Mouse (Mus musculus) kidney, adult 2 months (tissue): Measurements from ENCODE around the gene Nat14. TPM values are rescaled to one million over a fixed set of nuclear protein-coding genes. Genes with fewer than 3 reads are reported as not detected.
A peak's percentile ranks its signal among the peaks of the same experiment; 100 is the strongest.

Source experiments
- DNase-seq: peaks from one replicate; pipeline ENCODE4 v3.0.0; 2021
- H3K27ac ChIP-seq: fragments of 200-500 bp; 2 replicates; pipeline ENCODE4 v1.5.1; 2012; ENCODE audit warnings: low read depth, low read length, control low read depth, inconsistent platforms; ENCODE audit not compliant: insufficient read depth
- H3K27me3 ChIP-seq: fragments of 200-500 bp; replicated peaks from 2 replicates; pipeline ENCODE4 v1.6.1; 2012; ENCODE audit warnings: mild to moderate bottlenecking, moderate library complexity, low read length, inconsistent platforms; ENCODE audit not compliant: control insufficient read depth, insufficient read depth
- H3K36me3 ChIP-seq: fragments of 200-500 bp; 2 replicates; pipeline ENCODE4 v1.6.1; 2012; ENCODE audit warnings: mild to moderate bottlenecking, moderate library complexity, low read length, inconsistent platforms; ENCODE audit not compliant: control insufficient read depth, insufficient read depth
- H3K4me1 ChIP-seq: fragments of 200-500 bp; 2 replicates; pipeline ENCODE4 v1.6.1; 2011; ENCODE audit warnings: low read length; ENCODE audit not compliant: control insufficient read depth, insufficient read depth
- H3K4me3 ChIP-seq: fragments of 200-500 bp; 2 replicates; pipeline ENCODE4 v1.5.1; 2011; ENCODE audit warnings: mild to moderate bottlenecking, low read depth, low read length, control low read depth; ENCODE audit not compliant: insufficient read depth
- CTCF ChIP-seq: fragments of 200-500 bp; conservative IDR thresholded peaks from 2 replicates; pipeline ENCODE4 v1.5.1; 2011; ENCODE audit warnings: low read depth, mild to moderate bottlenecking, control low read depth, low read length, moderate library complexity, mixed read lengths; ENCODE audit not compliant: insufficient read depth, insufficient read length
- POLR2A ChIP-seq: fragments of 200-500 bp; IDR thresholded peaks from one replicate; pipeline ENCODE4 v1.6.1; 2011; ENCODE audit warnings: low read depth, low read length, control low read depth
- WGBS: fragments of 180-500 bp; shearing (Covaris S2); methylation state at CpG from one replicate; pipeline ENCODE4 v1.1.7; 2018; 5-methylcytosine and 5-hydroxymethylcytosine counted together
- polyA plus RNA-seq: library from polyadenylated mRNA; depleted of rRNA; stranded (reverse); fragments of >200 nt; gene quantifications from 2 replicates; pipeline ENCODE4 v1.2.3, GENCODE M21; 2012

Nat14 gene
- polyA plus RNA-seq, 1 experiment = 5.7 TPM

DNA sequence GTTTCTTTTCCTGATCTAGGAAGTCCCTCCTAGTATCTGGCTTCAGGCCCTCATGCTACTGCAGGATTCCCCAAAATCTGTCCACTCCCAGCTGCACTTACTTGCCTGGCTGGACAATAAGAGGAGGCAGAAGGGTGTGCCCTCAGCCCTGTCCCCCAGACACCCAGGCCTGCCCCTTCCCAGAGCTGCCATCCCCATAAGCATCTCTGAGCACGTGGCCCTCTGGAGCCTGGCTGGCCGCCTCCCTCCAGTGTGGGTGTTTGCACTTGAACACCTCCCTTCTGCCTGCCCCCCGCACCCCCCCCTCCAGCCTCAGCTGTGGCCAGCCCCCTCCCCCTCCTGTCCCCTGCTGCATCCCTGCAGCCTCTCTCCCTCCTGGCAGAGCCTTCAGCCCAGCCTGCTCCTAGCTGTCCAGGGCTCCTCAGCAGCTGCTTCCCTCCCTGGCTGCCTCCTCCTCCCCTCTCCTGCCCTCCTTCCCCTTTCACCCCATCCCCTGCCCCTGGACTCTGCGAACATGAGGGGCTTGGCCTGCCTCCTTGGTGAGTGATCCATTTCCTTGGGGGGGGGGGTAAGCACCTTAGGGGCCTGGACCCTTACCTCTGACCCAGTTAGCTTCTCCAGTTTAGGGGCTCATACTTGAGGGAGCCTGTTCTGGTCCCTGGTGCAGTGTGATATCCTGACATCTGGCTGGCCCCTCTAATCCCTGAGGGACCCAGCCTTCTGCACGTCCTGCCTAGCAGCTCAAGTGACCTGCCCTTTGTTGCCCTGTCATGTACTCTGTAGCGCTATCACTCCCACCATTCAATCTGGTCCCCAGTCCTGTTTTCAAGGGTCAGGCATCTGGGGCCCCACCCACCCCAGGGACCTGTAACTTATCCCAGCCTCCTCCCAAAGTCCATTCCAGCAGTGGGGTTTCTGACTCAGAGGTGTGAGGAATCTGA is 3.9 kb downstream of the Nat14 start, which contains the start of gene Ssc5d:
Ssc5d (plus strand) TSS at position 345 of the 941 bp plus-strand sequence.
- Histone ChIP-seq H3K4me1 (peaks cover 13% of the 10 kb centered on the region; the same call in 1 of the 2 replicates), H3K36me3 (no peaks in the 10 kb centered on the region), H3K27me3 (no peaks in the 10 kb centered on the region), H3K27ac (no peak within 1 kb of the TSS), H3K4me3 (no peak within 1 kb of the TSS)
- 25% methylated on average over 6 of the region's 6 CpGs for WGBS
- DNase-seq = no peak
- TF ChIP-seq CTCF (no peak), POLR2A (no peak)

- Histone ChIP-seq H3K4me1 (peaks cover 13% of the 10 kb centered on the region; the same call in 1 of the 2 replicates), H3K36me3 (no peaks in the 10 kb centered on the region), H3K27ac (no peak overlapping the region), H3K4me3 (no peak overlapping the region), H3K27me3 (no peaks in the 10 kb centered on the region)
- TF ChIP-seq CTCF = no peak
- WGBS = 73% methylated on average over 16 of the region's 16 CpGs
- no peak for DNase-seq
Measured at GRCm38 (mm10) chr7:4926849-4927248, 5.0 kb downstream of the Nat14 start.

- TF ChIP-seq POLR2A = no peak
- TF ChIP-seq CTCF = no peak
- WGBS = 50% methylated on average over 8 of the region's 8 CpGs
- H3K27ac ChIP-seq = no peak overlapping the region
- peaks cover 10% of the 10 kb centered on the region; the same call in 1 of the 2 replicates for H3K4me1 ChIP-seq
- no peaks in the 10 kb centered on the region for H3K36me3 ChIP-seq
- H3K4me3 ChIP-seq = peak overlapping the region; percentile 20; the same call in 1 of the 2 replicates
- DNase-seq = peak; percentile 30
- H3K27me3 ChIP-seq = no peaks in the 10 kb centered on the region
Measured at GRCm38 (mm10) chr7:4927711-4928110, 5.9 kb downstream of the Nat14 start.

GRCm38 (mm10) chr7:4928323-4928722 is 6.5 kb downstream of the Nat14 start:
- Histone ChIP-seq H3K4me1 (peaks cover 6% of the 10 kb centered on the region; the same call in 1 of the 2 replicates), H3K4me3 (no peak overlapping the region), H3K27ac (no peak overlapping the region), H3K36me3 (no peaks in the 10 kb centered on the region), H3K27me3 (no peaks in the 10 kb centered on the region)
- 50% methylated on average over 17 of the region's 17 CpGs for WGBS
- no peak for TF ChIP-seq CTCF
- no peak for TF ChIP-seq POLR2A
- DNase-seq = no peak

DNA sequence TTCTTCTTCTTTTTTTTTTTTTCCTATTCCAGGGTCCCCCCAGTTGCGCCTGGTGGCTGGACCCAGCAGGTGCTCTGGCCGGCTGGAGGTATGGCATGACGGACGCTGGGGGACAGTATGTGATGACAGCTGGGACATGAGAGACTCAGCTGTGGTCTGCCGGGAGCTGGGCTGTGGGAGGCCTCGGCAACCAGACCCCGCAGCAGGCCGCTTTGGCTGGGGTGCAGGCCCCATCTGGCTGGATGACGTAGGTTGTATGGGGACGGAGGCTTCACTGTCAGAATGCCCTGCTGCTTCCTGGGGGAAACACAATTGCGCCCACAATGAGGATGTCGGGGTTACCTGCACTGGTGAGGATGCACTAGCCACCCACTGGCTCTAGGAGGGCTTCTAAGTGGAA is 11.3 kb downstream of the Nat14 start:
- no peak for TF ChIP-seq CTCF
- no peak for TF ChIP-seq POLR2A
- Histone ChIP-seq H3K27me3 (no peaks in the 10 kb centered on the region), H3K4me1 (no peaks in the 10 kb centered on the region), H3K4me3 (no peak overlapping the region), H3K36me3 (no peaks in the 10 kb centered on the region), H3K27ac (no peak overlapping the region)
- 83% methylated on average over 12 of the region's 12 CpGs for WGBS
- no peak for DNase-seq

DNA sequence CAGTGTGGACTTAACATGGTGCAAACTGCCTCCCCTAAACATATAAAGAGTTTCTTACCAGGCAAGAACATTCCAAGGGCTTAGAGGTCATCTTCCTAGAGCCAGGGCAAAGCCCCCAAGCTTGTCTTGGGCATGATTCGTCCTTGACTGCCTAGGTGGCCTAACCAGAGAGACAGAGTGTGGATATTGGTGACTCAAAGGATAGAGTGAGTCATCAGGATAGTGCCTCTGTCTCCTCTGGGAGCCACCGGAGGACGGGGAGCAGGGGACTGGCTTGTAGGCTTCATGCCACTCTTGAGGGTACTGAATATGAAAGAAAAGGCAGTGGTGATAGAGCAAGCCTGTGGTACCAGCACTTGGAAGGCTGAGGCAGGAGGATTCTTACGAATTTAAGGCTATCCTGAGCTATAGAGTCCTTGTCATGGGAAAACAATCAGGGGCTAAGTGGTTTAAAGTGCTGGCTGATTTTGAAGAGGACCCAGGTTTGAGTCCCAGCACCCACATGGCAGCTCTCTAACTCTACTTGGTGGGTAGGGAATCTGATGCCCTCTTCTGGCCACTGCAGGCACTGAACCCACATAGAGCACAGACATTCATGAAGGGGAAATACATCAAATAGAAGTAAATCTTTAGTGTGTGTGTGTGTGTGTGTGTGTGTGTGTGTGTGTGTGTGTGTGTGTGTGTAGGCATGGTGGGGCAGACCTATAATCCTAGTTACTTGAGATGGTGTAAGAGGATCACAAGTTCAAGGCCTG is 12.5 kb downstream of the Nat14 start:
- no peak for DNase-seq
- no peak overlapping the region for H3K4me3 ChIP-seq
- TF ChIP-seq CTCF (0 out of 2 replicates have a peak, but pooled peaks have one; percentile 14), POLR2A (no peak)
- 77% methylated on average over 4 of the region's 4 CpGs for WGBS
- H3K36me3 ChIP-seq = no peaks in the 10 kb centered on the region
- no peak overlapping the region for H3K27ac ChIP-seq
- no peaks in the 10 kb centered on the region for H3K4me1 ChIP-seq
- H3K27me3 ChIP-seq = no peaks in the 10 kb centered on the region

- DNase-seq = no peak
- WGBS = 61% methylated on average over 10 of the region's 10 CpGs
- TF ChIP-seq POLR2A = no peak
- Histone ChIP-seq H3K4me1 (no peaks in the 10 kb centered on the region), H3K36me3 (no peaks in the 10 kb centered on the region), H3K27ac (no peak overlapping the region), H3K27me3 (no peaks in the 10 kb centered on the region), H3K4me3 (no peak overlapping the region)
Measured at GRCm38 (mm10) chr7:4936832-4937231, 15.0 kb downstream of the Nat14 start.
